Mouse (Mus musculus) olfactory bulb, adult 2 months (tissue): ENCODE data around the gene Pdia2.

Source experiments
- CTCF ChIP-seq: fragments of 200-500 bp; IDR thresholded peaks from 2 replicates; pipeline ENCODE4 v1.5.1; 2012; ENCODE audit warnings: low read depth, mild to moderate bottlenecking, low read length, moderate library complexity; ENCODE audit not compliant: insufficient read depth
- POLR2A ChIP-seq: fragments of 200-500 bp; IDR thresholded peaks from 2 replicates; pipeline ENCODE4 v1.6.1; 2012; ENCODE audit warnings: mild to moderate bottlenecking, low read depth, low read length, moderate library complexity; ENCODE audit not compliant: insufficient read depth

DNA sequence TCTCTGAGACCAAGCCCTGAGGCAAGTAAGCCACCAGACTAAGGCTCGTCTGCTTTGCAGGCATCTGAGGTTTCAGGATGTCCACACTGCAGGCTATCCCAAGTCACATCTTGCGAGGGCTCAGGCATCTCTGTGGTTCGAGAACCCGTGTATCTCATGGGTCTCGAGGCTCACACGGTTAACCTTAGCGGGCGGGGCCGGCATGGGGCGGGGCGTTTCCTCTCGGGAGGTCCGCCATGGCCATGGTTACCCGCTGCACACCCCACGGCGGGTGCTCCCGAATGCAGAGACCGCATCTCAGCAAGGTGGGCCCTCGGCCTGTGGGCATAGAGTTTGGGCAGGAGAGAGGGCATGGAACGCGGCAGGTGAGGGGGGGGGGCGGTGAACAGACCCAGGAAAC is 3.9 kb upstream of the Pdia2 start, which contains the start of gene Rgs11:
- TF ChIP-seq CTCF (no peak), POLR2A (no peak)
